Mouse (Mus musculus) liver, embryonic 14.5 days (tissue): ENCODE measurements around the gene Mettl5.

Source experiments
- CTCF ChIP-seq: IDR thresholded peaks from 2 replicates; pipeline ENCODE4 v1.5.1; 2016; ENCODE audit warnings: antibody characterized with exemption, low read depth, control low read depth
- EP300 ChIP-seq: IDR thresholded peaks from 2 replicates; pipeline ENCODE4 v1.6.1; 2016; ENCODE audit warnings: antibody characterized with exemption, low read depth

DNA sequence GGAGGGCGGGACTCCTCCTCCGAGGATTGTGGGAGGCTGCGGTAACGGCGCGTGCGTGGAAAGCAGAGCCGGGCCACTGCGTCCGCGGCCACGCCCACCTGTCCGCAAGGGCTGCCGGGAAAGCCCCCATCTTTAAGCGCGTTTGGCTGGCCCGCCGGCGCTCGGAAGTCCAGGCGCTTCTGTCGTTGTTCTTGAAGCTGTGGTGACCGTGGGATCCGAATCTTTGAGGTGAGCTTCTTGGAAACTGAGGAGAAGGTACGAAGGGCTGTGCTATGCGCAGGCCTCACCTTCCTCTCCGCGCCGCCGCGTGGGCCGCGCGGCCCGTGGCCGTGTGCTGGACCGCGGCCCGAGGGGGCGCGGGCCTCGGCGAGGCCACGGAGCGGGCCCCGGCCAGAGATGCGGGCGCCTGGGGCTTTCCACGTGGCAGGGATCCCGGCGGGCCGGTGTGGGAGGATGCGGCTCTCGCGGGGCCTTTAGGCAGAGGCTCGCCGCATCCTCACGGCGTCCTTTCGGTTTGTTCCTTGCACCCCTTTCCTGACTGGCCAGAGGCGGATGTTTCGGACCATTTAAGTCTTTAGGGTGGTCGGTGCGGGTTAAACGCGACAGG, 23.8 kb downstream of the Mettl5 start, which contains the start of gene Ssb:
- TF ChIP-seq CTCF (no peak), EP300 (no peak)
